Mouse (Mus musculus) urinary bladder, adult 2 months (tissue): Measurements from ENCODE around the gene Plin3. TPM values are rescaled to one million over a fixed set of nuclear protein-coding genes. Genes with fewer than 3 reads are reported as not detected.
A peak's percentile ranks its signal among the peaks of the same experiment; 100 is the strongest.

Source experiments
- DNase-seq: peaks from one replicate; pipeline ENCODE4 v3.0.0; 2022; ENCODE audit warnings: low spot score
- polyA plus RNA-seq: library from polyadenylated mRNA; depleted of rRNA; stranded (reverse); fragments of >200 nt; gene quantifications from 2 replicates; pipeline ENCODE4 v1.2.3, GENCODE M21; 2012

Gene Plin3
- polyA plus RNA-seq, 1 experiment, result 34.6 TPM

DNA sequence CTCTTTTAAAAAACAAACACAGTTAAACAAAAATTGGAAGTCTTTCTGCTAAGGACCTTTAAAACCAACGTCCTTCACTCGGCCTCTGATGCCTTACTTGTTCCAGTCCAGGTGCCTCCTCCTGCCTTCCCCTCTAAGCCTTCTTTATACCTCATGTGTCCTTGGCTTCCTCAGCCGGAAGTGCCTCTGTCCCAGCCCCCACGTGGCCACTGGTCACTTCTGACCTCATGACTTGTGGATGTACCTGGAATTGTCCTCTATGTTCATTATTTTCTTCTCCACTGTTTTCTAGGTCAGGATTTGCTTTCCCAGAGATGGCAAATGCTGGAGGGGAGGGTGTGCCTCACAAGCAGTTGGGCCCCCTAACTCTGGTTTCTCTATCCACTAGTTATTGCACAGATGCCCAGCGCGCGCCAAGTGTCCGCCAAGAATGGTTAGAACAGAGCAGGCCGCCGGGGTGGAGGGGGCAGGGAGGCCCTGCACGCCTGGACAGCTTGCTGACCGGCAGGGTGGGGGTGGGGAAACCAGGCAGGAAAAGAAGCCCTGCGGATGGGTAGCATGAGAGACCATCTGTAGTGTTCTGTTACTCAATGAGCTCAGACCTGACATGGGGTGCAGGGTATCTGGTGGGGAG, 9.8 kb upstream of the Plin3 start:
- no peak for DNase-seq

GRCm38 (mm10) chr17:56300186-56300585, 7.5 kb upstream of the Plin3 start, which contains the start of gene Arrdc5:
Gene Arrdc5 (minus strand): TSS chr17:56300286.
- no peak for DNase-seq

GRCm38 (mm10) chr17:56298238-56298637, 5.6 kb upstream of the Plin3 start:
- DNase-seq, result no peak

GRCm38 (mm10) chr17:56296201-56296600, 3.5 kb upstream of the Plin3 start:
- DNase-seq, result no peak

GRCm38 (mm10) chr17:56294241-56294640, 1.6 kb upstream of the Plin3 start:
- DNase-seq, result no peak

- DNase-seq, result no peak
Measured at GRCm38 (mm10) chr17:56293291-56293690, 618 bp upstream of the Plin3 start.

DNA sequence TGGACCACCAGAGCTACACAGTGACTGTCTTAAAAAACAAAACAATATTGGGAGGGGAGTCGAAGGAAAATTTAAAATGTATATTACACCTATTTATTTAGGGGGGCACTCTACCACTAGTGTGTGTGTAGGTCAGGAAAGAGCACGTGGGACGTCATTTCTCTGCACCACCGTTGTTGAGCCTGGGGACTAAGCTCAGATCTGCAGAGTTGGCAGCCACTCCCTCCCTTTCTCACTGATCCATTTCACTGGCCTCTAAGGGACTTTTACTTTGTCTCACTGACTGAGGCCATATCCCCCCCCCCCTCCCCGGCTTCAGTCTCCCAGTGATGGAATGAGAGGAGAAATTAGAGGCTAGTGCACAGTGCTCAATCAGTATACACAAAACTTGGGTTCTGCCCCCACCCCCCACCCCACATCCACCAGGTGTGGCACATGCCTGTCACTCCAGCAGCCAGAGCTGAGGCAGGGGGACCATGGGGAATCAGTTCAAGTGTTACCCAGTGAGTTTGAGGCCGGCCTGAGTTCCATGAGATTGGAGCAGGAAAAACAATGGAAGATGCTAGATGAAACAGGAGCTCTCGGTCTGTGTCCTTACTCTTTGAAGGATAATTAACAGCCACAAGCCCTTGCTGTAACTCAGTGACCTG, 722 bp downstream of the Plin3 start:
- DNase-seq, result no peak

- DNase-seq, result peak; percentile 79
Measured at GRCm38 (mm10) chr17:56291171-56291511, 1.5 kb downstream of the Plin3 start.

- DNase-seq, result peak; percentile 97
Measured at GRCm38 (mm10) chr17:56290388-56291170, 2.1 kb downstream of the Plin3 start.

GRCm38 (mm10) chr17:56289371-56290331, 3.0 kb downstream of the Plin3 start:
- peak; percentile 29 for DNase-seq

DNA sequence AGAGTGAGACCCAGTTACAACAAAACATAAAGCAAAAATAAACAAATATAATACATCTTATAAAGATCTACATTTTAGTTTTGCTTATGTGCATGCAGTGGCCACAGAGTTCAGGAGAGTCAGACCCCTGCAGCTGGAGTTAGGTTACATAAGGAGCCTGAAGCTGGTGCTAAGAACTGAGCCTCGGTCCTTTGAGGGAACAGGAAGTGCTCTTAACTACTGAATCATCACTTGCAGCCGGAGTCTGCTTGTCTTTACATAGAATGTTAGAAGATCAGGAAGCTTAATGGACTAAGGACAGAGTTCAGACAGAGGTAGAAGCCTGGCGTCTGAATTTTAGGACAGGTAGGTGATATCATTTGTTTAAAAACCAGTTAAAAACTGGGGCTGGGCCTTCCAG, 3.8 kb downstream of the Plin3 start:
- DNase-seq, result no peak

GRCm38 (mm10) chr17:56287830-56288229, 4.8 kb downstream of the Plin3 start:
- peak; percentile 34 for DNase-seq

DNA sequence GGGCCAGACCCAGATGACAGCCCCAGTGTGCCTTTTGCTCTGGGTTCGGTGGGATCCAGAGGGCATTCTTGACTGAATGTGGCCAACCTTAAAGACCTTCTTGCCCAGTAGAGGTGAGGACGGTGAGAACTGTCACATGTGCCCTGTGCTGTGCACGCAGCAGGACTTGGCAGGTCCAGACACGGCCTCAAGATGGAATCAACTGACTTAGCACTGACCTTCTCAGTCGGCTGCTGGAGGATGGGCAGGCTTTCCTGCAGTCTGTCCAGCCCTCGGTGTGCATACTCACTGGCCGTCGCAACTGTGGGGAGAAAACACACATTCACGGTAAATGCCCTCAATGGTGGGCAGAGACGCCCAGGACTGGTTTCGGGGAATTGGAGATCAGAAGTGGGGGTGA, 6.7 kb downstream of the Plin3 start:
- DNase-seq, result peak; percentile 24

GRCm38 (mm10) chr17:56283316-56283715, 9.4 kb downstream of the Plin3 start:
- no peak for DNase-seq

- no peak for DNase-seq
Measured at GRCm38 (mm10) chr17:56282802-56283201, 9.9 kb downstream of the Plin3 start.

DNA sequence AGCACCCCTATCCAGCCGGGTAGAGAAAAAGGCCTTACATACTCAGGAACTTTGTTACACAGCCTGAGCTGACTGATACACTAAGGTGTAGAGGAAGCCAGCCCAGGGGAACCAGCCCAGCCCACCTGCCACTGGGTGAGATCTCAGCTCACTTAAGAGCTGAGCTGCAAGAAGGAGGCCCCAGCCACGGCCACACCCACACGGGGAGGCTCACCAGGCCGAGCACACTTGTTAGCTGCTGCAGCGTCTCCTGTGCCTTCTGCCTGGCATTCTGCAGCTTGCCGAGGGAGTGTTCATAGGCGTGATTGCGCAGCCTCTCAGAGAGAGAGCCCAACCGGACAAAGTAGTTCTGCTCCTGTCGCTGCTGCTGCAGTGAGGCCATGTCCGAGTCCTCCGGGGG, 11.5 kb downstream of the Plin3 start:
- DNase-seq, result no peak

- peak; percentile 26 for DNase-seq
Measured at GRCm38 (mm10) chr17:56279481-56280155, 13.1 kb downstream of the Plin3 start.

DNA sequence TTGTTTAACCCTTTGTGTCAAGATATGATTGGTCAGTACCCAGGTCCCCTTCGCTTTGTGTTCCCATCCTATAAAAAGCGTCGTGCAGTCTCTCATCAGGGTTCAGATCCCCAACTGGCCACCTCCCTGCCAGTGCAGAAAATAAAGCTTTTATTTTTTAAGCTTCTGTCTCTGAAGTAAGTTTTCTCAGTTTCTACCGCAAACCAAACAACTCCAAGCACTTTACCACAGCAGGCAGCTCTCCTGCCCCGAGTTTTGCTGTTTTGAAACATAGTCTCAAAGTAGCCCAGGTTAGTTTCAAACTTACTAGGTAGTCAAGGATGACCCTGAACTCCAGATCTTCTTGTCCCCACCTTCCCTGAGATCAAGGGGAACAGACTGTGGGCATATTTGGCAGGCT, 14.3 kb downstream of the Plin3 start:
- DNase-seq, result no peak

- no peak for DNase-seq
Measured at GRCm38 (mm10) chr17:56277567-56277893, 15.1 kb downstream of the Plin3 start.

DNA sequence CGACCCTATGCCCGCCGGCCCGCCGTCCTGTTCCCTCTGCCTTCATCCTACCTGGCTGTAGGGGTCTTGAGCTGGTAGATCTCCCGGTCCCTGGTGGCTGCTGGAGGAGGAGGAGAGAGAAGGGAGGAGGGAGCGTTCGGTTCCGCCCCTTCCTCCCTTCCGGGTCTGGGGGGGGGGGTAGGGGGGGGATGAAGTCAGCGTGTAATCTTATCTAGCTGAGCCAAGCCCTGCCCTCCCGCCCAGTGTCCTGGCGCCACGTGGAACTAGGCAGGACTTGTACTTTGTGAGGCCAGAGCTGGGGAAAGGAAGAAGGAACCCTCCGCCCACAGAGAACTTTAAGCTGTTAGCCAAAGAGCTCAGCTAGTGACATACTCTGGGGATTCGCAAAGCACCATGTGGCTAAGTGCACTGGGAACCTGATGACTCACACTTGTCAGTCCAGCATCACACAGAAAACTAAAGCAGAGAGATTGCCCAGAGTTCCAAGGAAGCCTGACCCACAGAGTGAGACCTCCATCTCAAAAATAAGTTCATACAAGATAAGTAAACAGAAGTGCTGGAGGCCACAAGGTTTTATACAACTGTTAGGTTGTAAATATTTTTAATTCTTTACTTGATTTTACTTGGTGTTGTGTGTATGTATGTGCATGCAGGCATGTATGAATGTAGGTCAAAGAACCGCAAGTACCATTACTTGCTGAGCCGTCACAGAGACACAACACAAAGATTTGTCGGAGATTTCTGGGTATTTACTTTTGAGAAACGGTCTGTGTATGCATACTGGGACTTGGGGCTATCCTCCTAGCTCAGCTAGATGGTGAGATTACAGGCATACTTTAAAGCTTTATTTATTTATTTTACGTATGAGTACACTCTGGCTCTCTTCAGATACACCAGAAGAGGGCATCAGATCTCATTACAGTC, 15.8 kb downstream of the Plin3 start, which contains the start of gene Ticam1:
TSS of gene Ticam1 (minus strand) at position 144 of the 924 bp plus-strand sequence.
- DNase-seq, result no peak
